Mouse (Mus musculus): Measurements from ENCODE around the gene Ndufb8. TPM values are rescaled to one million over a fixed set of nuclear protein-coding genes. Genes with fewer than 3 reads are reported as not detected.

The Ndufb8 gene
- polyA plus RNA-seq, 1 experiment from 2014 or later: 717 TPM

DNA sequence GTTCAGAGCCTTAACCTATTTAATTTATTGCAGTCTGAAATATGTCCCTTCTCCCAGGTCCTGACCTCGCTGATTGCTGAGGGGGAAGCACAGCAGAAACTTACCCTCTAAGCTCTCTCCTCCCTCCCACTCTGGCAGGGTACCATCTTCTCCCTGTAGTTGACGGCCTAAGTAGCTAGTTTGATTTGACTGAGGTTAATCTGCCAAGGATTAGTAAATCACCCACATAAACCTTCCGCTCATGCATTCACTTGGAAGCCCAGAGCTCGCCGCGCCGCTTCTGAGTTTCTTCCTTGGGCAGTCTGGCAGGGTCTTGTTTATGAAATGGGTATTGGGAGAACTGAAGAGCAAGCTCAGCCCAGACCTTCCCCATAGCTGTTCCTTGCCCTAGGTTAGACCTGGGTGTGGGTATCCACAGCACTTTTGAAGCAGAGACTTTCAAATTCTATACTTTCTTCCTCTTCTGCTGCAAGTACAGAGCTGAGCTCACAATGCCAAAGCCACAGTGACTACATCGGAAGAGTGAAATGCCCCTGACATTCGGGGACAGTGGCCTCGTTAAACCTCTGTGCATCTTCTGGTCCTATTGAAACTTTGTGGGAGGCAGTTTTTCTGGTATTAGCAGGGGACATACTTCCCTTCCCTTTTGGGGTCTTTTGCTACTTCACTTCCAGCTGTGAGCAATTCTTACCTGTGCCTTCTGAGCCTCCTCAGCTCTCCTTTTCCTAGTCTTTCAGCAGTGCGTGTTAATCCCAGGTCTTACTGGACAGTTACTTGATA, 42.0 kb downstream of the Ndufb8 start:
- Histone ChIP-seq H3K4me3 (ENCODE audit: low read depth, low read length) (no peak overlapping the region), H3K9ac (ENCODE audit: low read depth, low read length) (no peak overlapping the region), H3K36me3 (ENCODE audit: control insufficient read depth, insufficient read depth) (no peaks in the 10 kb centered on the region), H3K27me3 (replicated peaks; ENCODE audit: control insufficient read depth, insufficient read depth, low read length) (peaks cover 56% of the 10 kb centered on the region), H3K9me3 (ENCODE audit: control insufficient read depth) (no peaks in the 10 kb centered on the region), H3K4me2 (replicated peaks; ENCODE audit: low read depth) (no peak overlapping the region), H3K4me1 (replicated peaks; ENCODE audit: control insufficient read depth, insufficient read depth, low read length) (peaks cover 3% of the 10 kb centered on the region; the same call in 1 of the 2 replicates), H3K27ac (ENCODE audit: low read depth, low read length) (no peak overlapping the region)
- no peak for TF ChIP-seq CTCF (IDR thresholded peaks at IDR 0.05; ENCODE audit: low read depth)
- ATAC-seq: no peak
- WGBS: 33% methylated on average over 11 of the region's 11 CpGs

DNA sequence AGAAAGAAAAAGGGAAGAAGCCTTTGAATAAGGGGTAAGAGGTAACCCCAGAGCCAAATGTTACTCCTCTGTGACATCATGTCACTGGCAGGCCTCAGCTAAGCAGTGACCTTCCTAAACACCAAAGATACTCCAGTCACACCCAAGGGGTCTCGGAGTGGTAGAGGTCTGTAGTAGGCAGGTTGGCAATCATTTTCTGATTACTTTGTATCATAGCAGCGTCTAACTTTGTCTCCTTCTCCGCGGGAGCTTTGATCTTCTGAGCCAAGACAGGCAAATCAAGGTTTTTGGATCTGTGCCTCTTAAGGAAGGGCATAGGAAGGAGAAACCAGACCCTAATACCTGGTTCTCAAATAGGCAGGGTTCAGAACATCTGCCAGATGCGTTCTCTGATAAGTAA, 42.6 kb downstream of the Ndufb8 start:
- H3K4me2 ChIP-seq (replicated peaks; ENCODE audit: low read depth): no peak overlapping the region
- H3K4me1 ChIP-seq (replicated peaks; ENCODE audit: control insufficient read depth, insufficient read depth, low read length): peaks cover 3% of the 10 kb centered on the region; the same call in 1 of the 2 replicates
- no peaks in the 10 kb centered on the region for H3K36me3 ChIP-seq (ENCODE audit: control insufficient read depth, insufficient read depth)
- 46% methylated on average over 5 of the region's 5 CpGs for WGBS
- no peak for ATAC-seq
- no peak overlapping the region for H3K4me3 ChIP-seq (ENCODE audit: low read depth, low read length)
- no peak overlapping the region for H3K27ac ChIP-seq (ENCODE audit: low read depth, low read length)
- no peak overlapping the region for H3K9ac ChIP-seq (ENCODE audit: low read depth, low read length)
- no peak for TF ChIP-seq CTCF (IDR thresholded peaks at IDR 0.05; ENCODE audit: low read depth)
- H3K9me3 ChIP-seq (ENCODE audit: control insufficient read depth): no peaks in the 10 kb centered on the region
- peaks cover 56% of the 10 kb centered on the region for H3K27me3 ChIP-seq (replicated peaks; ENCODE audit: control insufficient read depth, insufficient read depth, low read length)

DNA sequence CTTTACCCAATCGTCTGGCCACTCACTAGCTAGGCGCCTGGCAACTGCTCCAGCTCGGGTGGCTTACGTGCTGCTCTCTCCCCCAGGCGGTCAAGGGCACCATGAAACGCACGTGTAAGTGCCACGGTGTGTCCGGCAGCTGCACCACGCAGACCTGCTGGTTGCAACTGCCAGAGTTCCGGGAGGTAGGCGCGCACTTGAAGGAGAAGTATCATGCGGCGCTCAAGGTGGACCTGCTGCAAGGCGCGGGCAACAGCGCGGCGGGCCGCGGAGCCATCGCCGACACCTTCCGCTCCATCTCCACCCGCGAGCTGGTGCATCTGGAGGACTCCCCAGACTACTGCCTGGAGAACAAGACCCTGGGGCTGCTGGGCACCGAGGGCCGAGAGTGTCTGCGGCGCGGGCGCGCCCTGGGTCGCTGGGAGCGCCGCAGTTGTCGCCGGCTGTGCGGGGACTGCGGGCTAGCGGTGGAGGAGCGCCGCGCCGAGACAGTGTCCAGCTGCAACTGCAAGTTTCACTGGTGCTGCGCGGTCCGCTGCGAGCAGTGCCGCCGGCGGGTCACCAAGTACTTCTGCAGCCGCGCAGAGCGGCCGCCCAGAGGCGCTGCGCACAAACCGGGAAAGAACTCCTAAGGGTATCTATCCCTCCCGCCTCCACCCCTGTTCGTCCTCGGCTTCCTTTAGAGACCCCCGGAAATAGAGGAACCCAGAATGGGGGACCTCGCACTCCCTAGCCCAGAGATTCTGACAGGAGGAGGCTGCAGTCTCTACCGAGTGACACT, 43.6 kb downstream of the Ndufb8 start:
- Histone ChIP-seq H3K9ac (ENCODE audit: low read depth, low read length) (0 out of 2 replicates have a peak overlapping the region, but pooled peaks have one; percentile 37), H3K4me2 (replicated peaks; ENCODE audit: low read depth) (peak overlapping the region; percentile 67), H3K27ac (ENCODE audit: low read depth, low read length) (no peak overlapping the region), H3K36me3 (ENCODE audit: control insufficient read depth, insufficient read depth) (no peaks in the 10 kb centered on the region), H3K4me1 (replicated peaks; ENCODE audit: control insufficient read depth, insufficient read depth, low read length) (peaks cover 3% of the 10 kb centered on the region; the same call in 1 of the 2 replicates), H3K9me3 (ENCODE audit: control insufficient read depth) (no peaks in the 10 kb centered on the region), H3K27me3 (replicated peaks; ENCODE audit: control insufficient read depth, insufficient read depth, low read length) (peaks cover 56% of the 10 kb centered on the region), H3K4me3 (ENCODE audit: low read depth, low read length) (peak overlapping the region; percentile 38)
- under 1% methylated on average over 66 of the region's 66 CpGs for WGBS
- TF ChIP-seq CTCF (IDR thresholded peaks at IDR 0.05; ENCODE audit: low read depth): peak; percentile 44
- no peak for ATAC-seq

DNA sequence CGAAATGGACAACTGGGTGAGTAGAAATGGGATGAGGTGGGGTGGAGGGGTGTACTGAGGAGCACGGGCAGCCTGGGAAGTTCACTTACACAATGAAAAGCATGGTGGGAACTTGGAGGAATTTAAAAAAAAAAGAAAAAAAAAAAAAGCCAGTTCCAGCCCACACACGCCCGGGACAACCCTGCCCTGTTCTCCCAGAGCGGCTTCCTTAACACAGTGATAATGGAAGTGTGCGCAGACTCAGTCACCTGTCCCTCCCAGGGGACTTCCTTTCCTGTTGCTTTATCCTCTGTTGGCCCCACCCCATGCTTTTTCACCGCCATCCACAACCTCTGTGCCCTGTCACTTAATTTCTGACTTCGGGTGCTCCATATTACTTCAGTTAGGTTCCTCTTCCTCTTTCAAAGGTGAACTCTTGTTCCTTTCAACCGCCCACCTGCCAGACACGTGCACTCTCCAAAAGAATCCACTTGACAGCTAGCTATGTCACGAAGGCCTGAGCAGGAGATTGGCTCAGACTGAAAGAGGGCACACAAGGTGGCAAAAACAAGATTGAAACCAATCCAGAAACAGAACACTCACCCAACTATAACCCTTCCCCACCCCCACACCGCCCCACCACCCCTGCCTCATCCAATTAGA, 44.6 kb downstream of the Ndufb8 start:
- H3K9ac ChIP-seq (ENCODE audit: low read depth, low read length): no peak overlapping the region
- 5% methylated on average over 12 of the region's 12 CpGs for WGBS

DNA sequence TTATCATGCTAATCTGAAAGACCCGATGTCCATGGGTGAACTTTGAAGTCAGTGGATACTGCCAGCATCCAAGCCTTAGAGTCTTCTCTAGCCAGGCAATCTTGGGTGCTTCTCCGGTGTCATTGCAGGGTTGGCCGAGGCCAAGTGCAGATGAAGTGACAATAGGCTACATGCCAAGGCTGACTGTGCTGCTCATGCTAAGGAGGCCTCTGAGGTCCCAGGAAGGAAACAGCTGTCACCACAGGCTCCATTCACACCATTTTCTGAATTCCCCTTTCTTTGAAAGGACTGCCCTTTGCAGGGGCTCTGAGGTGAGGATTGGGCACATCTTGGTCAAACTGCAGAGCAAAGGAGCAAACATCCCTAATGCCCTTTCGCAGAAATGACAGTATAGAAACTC, 52.5 kb downstream of the Ndufb8 start:
- WGBS: 63% methylated on average over 4 of the region's 4 CpGs
- TF ChIP-seq CTCF (IDR thresholded peaks at IDR 0.05; ENCODE audit: low read depth): no peak
- Histone ChIP-seq H3K9me3 (ENCODE audit: control insufficient read depth) (no peaks in the 10 kb centered on the region), H3K27ac (ENCODE audit: low read depth, low read length) (no peak overlapping the region), H3K27me3 (replicated peaks; ENCODE audit: control insufficient read depth, insufficient read depth, low read length) (no peaks in the 10 kb centered on the region; the same call in 1 of the 2 replicates), H3K36me3 (ENCODE audit: control insufficient read depth, insufficient read depth) (no peaks in the 10 kb centered on the region), H3K9ac (ENCODE audit: low read depth, low read length) (no peak overlapping the region), H3K4me1 (replicated peaks; ENCODE audit: control insufficient read depth, insufficient read depth, low read length) (no peaks in the 10 kb centered on the region), H3K4me3 (ENCODE audit: low read depth, low read length) (no peak overlapping the region), H3K4me2 (replicated peaks; ENCODE audit: low read depth) (no peak overlapping the region)
- no peak for ATAC-seq

More for the DNA sequence above, 44.6 kb downstream of the Ndufb8 start:
- TF ChIP-seq CTCF (IDR thresholded peaks at IDR 0.05; ENCODE audit: low read depth): no peak
- Histone ChIP-seq H3K27ac (ENCODE audit: low read depth, low read length) (no peak overlapping the region), H3K36me3 (ENCODE audit: control insufficient read depth, insufficient read depth) (no peaks in the 10 kb centered on the region), H3K9me3 (ENCODE audit: control insufficient read depth) (no peaks in the 10 kb centered on the region), H3K4me3 (ENCODE audit: low read depth, low read length) (peak overlapping the region; percentile 38; the same call in 1 of the 2 replicates), H3K4me2 (replicated peaks; ENCODE audit: low read depth) (peak overlapping the region; percentile 27), H3K27me3 (replicated peaks; ENCODE audit: control insufficient read depth, insufficient read depth, low read length) (peaks cover 56% of the 10 kb centered on the region), H3K4me1 (replicated peaks; ENCODE audit: control insufficient read depth, insufficient read depth, low read length) (peaks cover 3% of the 10 kb centered on the region; the same call in 1 of the 2 replicates)
- ATAC-seq: 0 out of 2 replicates have a peak, but pooled peaks have one; percentile 28

DNA sequence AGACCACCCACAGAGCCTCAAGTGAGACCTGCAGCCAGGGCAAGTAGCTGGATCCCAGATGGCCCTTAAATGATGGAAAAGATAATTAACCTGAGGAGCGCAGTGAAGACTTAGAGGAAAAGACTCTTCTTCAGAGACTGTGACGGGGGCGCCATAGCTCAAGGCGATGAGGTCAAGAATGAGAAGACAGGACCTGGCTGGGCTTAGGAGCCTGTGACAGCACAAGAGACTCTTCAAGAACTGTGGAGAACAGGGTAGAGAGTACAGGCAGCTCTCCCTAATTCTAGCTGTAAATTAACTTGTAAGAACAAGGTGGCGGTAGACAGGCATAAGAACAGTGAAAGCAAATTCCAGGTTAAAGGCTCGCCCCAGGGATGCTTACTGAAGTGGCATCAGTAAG, 53.3 kb downstream of the Ndufb8 start:
- H3K27ac ChIP-seq (ENCODE audit: low read depth, low read length): no peak overlapping the region
- no peaks in the 10 kb centered on the region for H3K4me1 ChIP-seq (replicated peaks; ENCODE audit: control insufficient read depth, insufficient read depth, low read length)
- no peaks in the 10 kb centered on the region; the same call in 1 of the 2 replicates for H3K27me3 ChIP-seq (replicated peaks; ENCODE audit: control insufficient read depth, insufficient read depth, low read length)
- no peak for ATAC-seq
- H3K9me3 ChIP-seq (ENCODE audit: control insufficient read depth): no peaks in the 10 kb centered on the region
- 69% methylated on average over 6 of the region's 6 CpGs for WGBS
- H3K36me3 ChIP-seq (ENCODE audit: control insufficient read depth, insufficient read depth): no peaks in the 10 kb centered on the region
- no peak for TF ChIP-seq CTCF (IDR thresholded peaks at IDR 0.05; ENCODE audit: low read depth)
- H3K4me2 ChIP-seq (replicated peaks; ENCODE audit: low read depth): no peak overlapping the region
- no peak overlapping the region for H3K4me3 ChIP-seq (ENCODE audit: low read depth, low read length)
- no peak overlapping the region for H3K9ac ChIP-seq (ENCODE audit: low read depth, low read length)

All from intestine, postnatal 0 days (tissue).